Mouse (Mus musculus) gastrocnemius, postnatal 36 days (tissue): ENCODE measurements around the gene Zfand3. TPM values are rescaled to one million over a fixed set of nuclear protein-coding genes. Genes with fewer than 3 reads are reported as not detected.

ENCODE experiments used
- DNase-seq, 2 experiments: peaks; one replicate each; pipeline ENCODE4 v3.0.0; 2022
- intact Hi-C: fragments of 180-260 bp; cut with DNase I; formaldehyde crosslinking; loops from one replicate; pipeline ENCODE4 v1.15.1; 2025
- total RNA-seq, 2 experiments: library from RNA; stranded (reverse); gene quantifications; 2 replicates each; pipeline ENCODE4 v1.2.3; 2021

Gene Zfand3
- total RNA-seq, 2 experiments from 2014 or later, result 155 to 159 TPM

GRCm38 (mm10) chr17:29994459-29994858 lies 10.1 kb upstream of the Zfand3 start:
- intact Hi-C loops, result no loop called here
- no peak for DNase-seq

GRCm38 (mm10) chr17:29995986-29996385 lies 8.5 kb upstream of the Zfand3 start:
- DNase-seq, result no peak
- intact Hi-C loops, result no loop called here

GRCm38 (mm10) chr17:29997726-29998125 lies 6.8 kb upstream of the Zfand3 start:
- intact Hi-C loops, result no loop called here
- DNase-seq, result no peak

GRCm38 (mm10) chr17:29998566-29999295 lies 5.8 kb upstream of the Zfand3 start:
- intact Hi-C loops, result no loop called here
- DNase-seq, result no peak

GRCm38 (mm10) chr17:30005103-30005443 lies 540 bp downstream of the Zfand3 start:
- DNase-seq, result no peak
- intact Hi-C loops, result no loop called here

- peak; percentile 27 to 36 for DNase-seq
- intact Hi-C loops, result no loop called here
These were observed 963 bp downstream of the Zfand3 start for GRCm38 (mm10) chr17:30005451-30005941.

DNA sequence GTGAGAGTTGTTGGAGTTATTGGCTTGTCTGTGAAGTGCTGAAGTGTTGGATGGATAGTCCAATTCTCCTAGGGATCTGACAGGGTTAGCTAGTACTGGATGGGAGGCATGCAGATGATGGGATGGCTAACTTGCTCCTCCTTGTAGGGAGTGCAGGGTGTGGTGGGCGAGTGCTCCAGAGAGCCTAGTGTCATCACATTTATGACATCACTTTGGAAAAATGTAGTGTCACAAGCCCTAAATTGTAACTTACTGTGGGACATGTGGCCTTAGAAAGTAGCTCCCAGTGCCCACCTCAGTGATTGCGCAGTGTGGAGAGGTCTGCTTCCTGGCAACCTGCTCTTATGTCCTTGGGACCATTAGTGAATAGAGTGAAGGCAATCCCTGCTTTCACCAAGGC lies 2.3 kb downstream of the Zfand3 start:
- intact Hi-C loops, result no loop called here
- no peak for DNase-seq

DNA sequence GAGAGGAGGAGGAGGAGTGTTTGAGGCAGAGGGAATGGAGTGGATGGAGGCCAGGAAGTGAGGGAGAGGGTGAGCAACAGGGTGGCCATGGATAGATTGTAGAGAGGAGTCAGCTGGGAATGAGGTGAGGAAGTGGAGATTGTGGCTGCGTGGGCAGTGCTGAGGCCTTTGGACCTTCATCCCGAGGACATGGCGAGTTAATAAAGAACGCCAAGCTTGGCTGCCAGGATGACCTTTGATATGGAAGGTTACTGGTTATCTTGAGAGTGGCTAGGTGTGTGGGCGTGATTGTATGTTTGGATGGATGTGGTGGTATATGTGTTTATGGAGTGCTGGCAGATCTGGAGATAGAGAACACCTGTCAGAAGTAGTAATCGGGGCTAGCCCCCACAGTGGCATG lies 3.4 kb downstream of the Zfand3 start:
- intact Hi-C loops, result no loop called here
- no peak for DNase-seq

- DNase-seq, result no peak
- intact Hi-C loops, result no loop called here
These were observed 3.9 kb downstream of the Zfand3 start for GRCm38 (mm10) chr17:30008392-30008791.

DNA sequence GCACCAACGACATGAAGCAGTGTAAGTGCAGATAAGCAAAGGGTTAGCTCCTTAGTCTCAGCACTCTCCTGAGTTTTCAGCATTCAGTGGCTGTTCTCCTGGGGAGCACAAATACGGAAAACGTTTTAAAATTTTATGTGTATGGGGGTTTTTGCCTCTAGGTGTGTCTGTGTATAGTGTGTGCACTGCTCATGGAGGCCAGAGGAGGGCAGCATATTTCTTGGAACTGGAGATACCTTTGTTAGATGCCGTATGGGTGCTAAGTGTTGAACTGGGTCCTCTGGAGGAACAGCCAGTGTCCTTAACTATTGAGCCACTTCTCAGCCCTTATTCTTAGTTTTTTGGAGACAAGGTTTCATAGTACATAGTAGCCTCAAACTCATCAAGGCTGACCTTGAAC lies 10.1 kb downstream of the Zfand3 start:
- intact Hi-C loops, result no loop called here
- no peak for DNase-seq

DNA sequence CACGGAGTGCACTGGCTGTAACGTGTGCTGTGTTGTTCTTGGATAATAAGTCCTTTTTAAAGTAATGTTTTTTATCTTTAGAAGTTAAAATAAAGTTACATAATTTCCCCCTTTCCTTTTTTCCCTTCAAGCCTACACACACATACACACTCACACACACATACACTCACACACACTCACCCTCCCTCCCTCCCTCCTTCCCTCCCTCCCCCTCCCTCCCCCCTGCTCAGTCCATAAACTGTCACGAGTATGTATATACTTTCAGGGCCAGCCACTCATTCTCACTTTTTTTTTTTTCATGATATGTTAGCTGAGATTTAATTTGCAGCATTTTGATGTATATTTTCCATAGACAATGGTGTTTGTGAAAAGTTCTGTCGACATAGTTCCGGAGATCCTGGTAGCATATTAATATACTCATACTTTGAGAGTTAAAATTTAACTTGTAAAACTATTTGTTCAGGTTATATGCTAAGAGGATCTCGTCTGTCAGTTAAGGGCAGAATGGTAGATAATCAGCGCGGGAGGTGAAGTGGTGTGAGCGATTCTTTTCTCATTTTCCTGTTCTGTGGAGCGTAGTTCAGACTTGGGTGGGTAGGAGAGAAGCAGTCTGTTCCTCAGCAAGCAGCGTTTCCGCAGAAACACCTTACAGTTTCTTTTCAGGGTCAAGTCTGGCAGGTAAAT lies 14.5 kb downstream of the Zfand3 start:
- intact Hi-C loops, result no loop called here
- DNase-seq, result no peak

DNA sequence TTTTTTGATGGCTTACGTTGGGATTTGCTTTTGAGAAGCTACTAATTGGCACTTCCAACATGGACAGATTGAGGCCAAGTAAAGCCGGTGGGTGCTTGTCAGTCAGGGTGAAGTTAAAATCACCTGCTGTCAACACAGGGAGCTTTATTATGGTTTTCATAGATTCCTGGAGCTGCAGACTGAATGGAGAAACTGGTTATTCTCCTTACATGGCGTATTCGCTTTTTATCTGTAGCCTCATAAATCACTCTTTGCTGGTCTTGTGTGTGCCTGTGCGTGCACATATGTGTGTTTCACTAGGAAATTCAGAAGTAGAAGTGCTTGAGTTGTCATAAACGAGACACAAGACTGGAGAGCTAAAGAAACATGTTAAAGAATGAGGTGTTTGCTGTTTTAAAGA lies 15.4 kb downstream of the Zfand3 start:
- intact Hi-C loops, result loop anchor here (5.0 kb wide), 1 partner anchor 82 kb away; no protein-coding TSS in a partner anchor
- DNase-seq, result no peak

DNA sequence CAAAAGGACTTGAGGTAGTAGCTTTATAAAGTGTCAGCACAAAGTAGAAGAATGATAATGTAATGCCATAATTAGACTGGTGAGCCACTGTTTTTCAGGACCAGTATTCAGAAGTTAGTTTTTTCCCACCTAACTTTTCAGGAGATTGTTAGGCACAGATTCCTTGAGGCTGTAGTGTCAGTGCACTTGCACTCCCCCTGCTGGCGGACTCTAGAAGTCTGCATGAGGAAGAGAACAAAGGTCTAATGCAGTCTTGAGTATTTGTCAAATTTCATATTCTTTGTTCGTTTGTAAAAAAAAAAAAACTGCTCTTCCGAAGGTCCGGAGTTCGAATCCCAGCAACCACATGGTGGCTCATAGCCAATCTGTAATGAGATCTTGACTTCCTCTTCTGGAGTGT lies 20.1 kb downstream of the Zfand3 start:
- peak; percentile 60 to 73 for DNase-seq
- intact Hi-C loops, result loop anchor here (5.0 kb wide), 1 partner anchor 78 kb away; no protein-coding TSS in a partner anchor

- intact Hi-C loops, result no loop called here
- DNase-seq, result no peak
These were observed 22.1 kb downstream of the Zfand3 start for GRCm38 (mm10) chr17:30026617-30027016.

- intact Hi-C loops, result no loop called here
- no peak for DNase-seq
These were observed 23.0 kb downstream of the Zfand3 start for GRCm38 (mm10) chr17:30027343-30028029.

- intact Hi-C loops, result no loop called here
These were observed 25.2 kb downstream of the Zfand3 start for GRCm38 (mm10) chr17:30029633-30030226.

DNA sequence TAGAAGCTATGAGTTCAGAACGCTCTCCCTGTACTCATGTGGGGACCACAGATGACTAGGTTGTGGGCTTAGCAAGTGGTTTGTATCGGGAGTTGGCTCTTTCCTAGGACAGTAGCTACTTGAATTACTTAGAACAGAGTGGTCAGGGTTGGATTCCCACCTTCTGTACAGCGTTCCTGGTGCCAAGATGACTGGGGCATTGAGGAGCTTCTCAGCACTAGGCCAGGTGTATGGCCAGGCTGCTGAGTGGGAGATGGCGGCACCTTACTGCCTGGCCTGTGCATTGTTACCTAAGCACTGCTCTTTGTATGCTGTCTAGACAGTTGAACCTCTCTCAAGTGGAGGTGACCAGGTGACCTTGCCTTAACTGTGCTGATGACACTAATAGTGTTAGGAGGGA lies 28.3 kb downstream of the Zfand3 start:
- DNase-seq, result no peak
- intact Hi-C loops, result no loop called here

More at GRCm38 (mm10) chr17:30029633-30030226, 25.2 kb downstream of the Zfand3 start:
- no peak for DNase-seq

GRCm38 (mm10) chr17:30033991-30034390 lies 29.5 kb downstream of the Zfand3 start:
- no peak for DNase-seq
- intact Hi-C loops, result no loop called here

DNA sequence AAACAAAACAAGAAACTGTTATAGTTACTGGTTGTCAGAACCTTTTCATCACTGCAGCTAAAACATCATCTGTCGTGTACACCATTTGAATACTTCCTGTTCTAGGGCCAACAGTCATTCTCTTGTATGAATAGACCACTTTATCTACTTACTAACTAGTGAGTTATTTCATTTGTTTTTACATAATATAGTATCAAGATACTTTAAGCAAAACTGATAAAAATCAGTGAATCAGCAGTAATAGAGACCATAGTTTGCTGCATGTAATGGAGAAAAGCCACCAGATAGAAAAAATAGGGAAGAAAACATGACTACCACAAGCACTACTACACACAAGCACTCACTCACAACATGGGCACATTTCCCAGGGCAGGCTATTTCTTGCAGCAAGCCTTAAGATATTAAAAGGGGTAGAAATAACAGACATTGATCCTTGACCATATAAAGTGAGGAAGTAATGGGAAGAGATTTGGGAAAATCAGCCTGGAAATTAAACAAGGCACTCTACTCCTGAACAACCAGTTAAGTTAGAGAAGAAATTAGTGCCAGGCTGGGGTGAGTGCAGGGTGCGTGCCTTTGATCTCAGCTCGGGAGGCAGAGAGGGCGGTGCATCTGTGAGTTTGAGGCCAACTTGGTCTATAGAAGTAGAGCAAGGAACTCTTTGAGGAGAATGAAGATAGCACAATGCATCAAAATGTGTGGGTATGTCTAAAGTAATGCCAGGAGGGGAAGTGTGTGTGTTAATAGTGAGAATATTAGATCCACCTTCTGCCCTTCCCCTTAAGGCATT lies 30.9 kb downstream of the Zfand3 start:
- intact Hi-C loops, result no loop called here
- no peak for DNase-seq

DNA sequence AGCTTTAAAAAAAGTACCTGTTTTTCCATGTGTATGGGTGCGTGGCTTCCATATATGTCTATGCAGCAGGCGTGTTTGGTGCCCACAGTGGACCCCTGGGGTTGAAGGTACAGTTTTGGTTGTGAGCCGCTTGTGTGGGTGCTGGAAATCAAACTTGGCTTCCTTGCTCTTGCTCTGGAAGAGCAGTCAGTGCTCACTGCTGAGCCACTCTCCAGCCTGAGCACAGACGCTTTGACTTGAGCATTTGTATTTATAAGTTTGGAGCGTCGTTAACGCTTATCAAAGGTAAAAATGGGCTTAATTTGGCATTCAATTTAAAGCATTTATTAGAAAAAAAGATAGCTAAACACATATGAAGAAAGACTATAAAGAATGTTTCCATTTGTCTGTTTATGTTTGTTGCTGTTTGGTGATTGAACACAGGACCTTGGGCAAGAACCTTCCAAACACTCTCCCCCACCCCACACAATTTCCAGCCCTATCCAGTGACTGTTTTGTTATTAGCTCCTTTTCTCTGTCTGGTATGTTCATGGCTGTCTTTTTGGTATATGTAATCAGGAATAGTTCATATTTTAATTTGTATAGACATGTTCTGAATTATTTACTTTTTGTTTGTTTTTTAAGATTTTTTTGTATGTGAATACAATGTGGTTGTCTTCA lies 38.8 kb downstream of the Zfand3 start:
- no peak for DNase-seq
- intact Hi-C loops, result no loop called here
